Mouse (Mus musculus) liver, embryonic 14.5 days (tissue): Measurements from ENCODE around the gene Brpf1.

Source experiments
- CTCF ChIP-seq: IDR thresholded peaks from 2 replicates; pipeline ENCODE4 v1.5.1; 2016; ENCODE audit warnings: antibody characterized with exemption, low read depth, control low read depth
- EP300 ChIP-seq: IDR thresholded peaks from 2 replicates; pipeline ENCODE4 v1.6.1; 2016; ENCODE audit warnings: antibody characterized with exemption, low read depth

DNA sequence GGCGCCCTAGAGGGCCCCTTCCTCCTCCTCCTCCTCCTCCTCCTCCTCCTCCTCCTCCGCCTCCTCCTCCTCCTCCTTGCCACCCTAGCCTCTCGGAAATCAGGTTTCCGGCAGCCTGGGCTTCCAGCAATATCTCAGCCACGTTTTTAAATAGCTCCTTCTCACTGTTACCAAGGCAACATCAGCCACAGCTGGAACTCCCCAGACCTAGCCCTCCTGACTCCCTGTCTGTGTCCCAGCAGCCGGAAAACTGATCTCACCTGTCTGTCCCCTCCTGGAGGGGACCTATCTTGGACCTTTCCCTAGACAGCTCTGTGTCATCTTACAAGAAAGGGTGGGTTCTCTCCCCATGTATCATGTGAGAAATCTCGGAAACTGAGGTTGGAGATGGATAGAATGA lies 35.4 kb downstream of the Brpf1 start:
- TF ChIP-seq EP300 = no peak
- TF ChIP-seq CTCF = no peak
